Comparison of ENCODE assay signal across 8 mouse cellular contexts in the genomic region with DNA sequence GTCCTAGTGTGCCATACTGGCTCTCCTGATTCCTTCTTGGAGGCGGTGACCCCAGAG. TPM values are rescaled to one million over a fixed set of nuclear protein-coding genes. Genes with fewer than 3 reads are reported as not detected.
DNase-seq lines count a peak whose midpoint lies in the region; ATAC-seq and TF ChIP-seq lines count a peak whose summit lies in the region.

A gene (plus strand): TSS at position 22 of the 57 bp plus-strand sequence.

- peak within 1 kb of the TSS; percentile 84 for H3K4me3 ChIP-seq in spleen, adult 2 months (ENCODE audit: extremely low read depth, insufficient read depth, insufficient read length)
- peak within 1 kb of the TSS; percentile 100 for H3K4me3 ChIP-seq in limb, embryonic 12.5 days (replicated peaks)
- peak within 1 kb of the TSS; percentile 89 for H3K4me3 ChIP-seq in olfactory bulb, adult 2 months (ENCODE audit: insufficient read depth, low read depth, low read length)

- no peaks in the 10 kb centered on the region for H3K27me3 ChIP-seq in spleen, adult 2 months (ENCODE audit: control insufficient read depth, insufficient read depth, low read length)
- no peaks in the 10 kb centered on the region for H3K27me3 ChIP-seq in limb, embryonic 12.5 days

- TF ChIP-seq POLR2A in spleen, adult 2 months (IDR thresholded peaks at IDR 0.05; ENCODE audit: low read depth, low read length): no peak
- no peak for TF ChIP-seq POLR2A in olfactory bulb, adult 2 months (IDR thresholded peaks at IDR 0.05; ENCODE audit: insufficient read depth, low read depth, low read length)

- intact Hi-C loops in heart, postnatal 14 days (cut with DNase I): no loop called here

- TF ChIP-seq CTCF in spleen, adult 2 months (IDR thresholded peaks at IDR 0.05; ENCODE audit: extremely low read depth, insufficient read depth, insufficient read length, insufficient replicate concordance): no peak
- TF ChIP-seq CTCF in olfactory bulb, adult 2 months (IDR thresholded peaks at IDR 0.05; ENCODE audit: insufficient read depth, low read depth, low read length): no peak

- peak within 1 kb of the TSS; percentile 95 for H3K27ac ChIP-seq in spleen, adult 2 months (ENCODE audit: insufficient read depth, low read length)
- peak within 1 kb of the TSS; percentile 89 for H3K27ac ChIP-seq in limb, embryonic 12.5 days
- peak within 1 kb of the TSS; percentile 99 for H3K27ac ChIP-seq in olfactory bulb, adult 2 months (ENCODE audit: insufficient read depth, low read depth, low read length)

- peak within 1 kb of the TSS; percentile 96 for H3K9ac ChIP-seq in limb, embryonic 12.5 days (replicated peaks)

- H3K36me3 ChIP-seq in spleen, adult 2 months (ENCODE audit: control insufficient read depth, insufficient read depth, low read length): peaks cover 18% of the 10 kb centered on the region
- peaks cover 30% of the 10 kb centered on the region for H3K36me3 ChIP-seq in limb, embryonic 12.5 days

- no peak for DNase-seq in spleen, adult 2 months (ENCODE audit: low read depth in 1 of 2, low spot score in 2 of 2)
- DNase-seq in spleen, postnatal 10 days (ENCODE audit: low spot score in 2 of 2): no peak
- no peak for DNase-seq in heart, postnatal 14 days
- no peak for DNase-seq in ovary, postnatal 14 days (ENCODE audit: low spot score)
- no peak for DNase-seq in urinary bladder, postnatal 25 days (ENCODE audit: low spot score)

- no peaks in the 10 kb centered on the region for H3K9me3 ChIP-seq in limb, embryonic 12.5 days

- peak within 1 kb of the TSS; percentile 91 for H3K4me2 ChIP-seq in limb, embryonic 12.5 days

- ATAC-seq in erythroblast, adult 5-6 weeks (replicated peaks; ENCODE audit: low FRiP score, poor library complexity, severe bottlenecking): no peak
- no peak; the same call in 1 of the 2 replicates for ATAC-seq in limb, embryonic 12.5 days (ENCODE audit: insufficient number of reproducible peaks, insufficient read depth, low FRiP score, low TSS enrichment, low read depth)

- H3K4me1 ChIP-seq in spleen, adult 2 months (ENCODE audit: control insufficient read depth, insufficient read depth, insufficient read length): no peaks in the 10 kb centered on the region; the same call in 1 of the 2 replicates
- peaks cover 9% of the 10 kb centered on the region; the same call in 1 of the 2 replicates for H3K4me1 ChIP-seq in limb, embryonic 12.5 days (replicated peaks)
- H3K4me1 ChIP-seq in olfactory bulb, adult 2 months (ENCODE audit: control insufficient read depth, insufficient read depth, low read length): peaks cover 3% of the 10 kb centered on the region

- WGBS in spleen, adult 2 months: 0% methylated on average over 1 of the region's 1 CpGs
- WGBS in limb, embryonic 12.5 days: 0% methylated on average over 1 of the region's 1 CpGs
- 0% methylated on average over 1 of the region's 1 CpGs for WGBS in olfactory bulb, adult 2 months

RNA-seq across cellular contexts. Expression of the gene that starts here (rescaled TPM):
- polyA plus RNA-seq in spleen, adult 2 months (2012; rRNA removed): 154 and 201 TPM in 2 replicates
- 14.8 and 23.1 TPM in 2 replicates for total RNA-seq in erythroblast, adult 5-6 weeks (2015; ENCODE audit: low replicate concordance)
- 9.5 and 20.9 TPM in 2 replicates for total RNA-seq in erythroblast, adult 5-6 weeks (2017; ENCODE audit: low replicate concordance)
- 10 to 100 TPM; 63.3 to 66.1 TPM for total RNA-seq in heart, postnatal 14 days (2021)
- polyA plus RNA-seq in limb, embryonic 12.5 days (2016; fragmentation: Nextera tagmentation; extraction: Ambion mirVana): 76.5 and 80.7 TPM in 2 replicates
- polyA plus RNA-seq in olfactory bulb, adult 2 months (2012; ENCODE audit: insufficient read depth, insufficient read length, low replicate concordance, missing spikeins): 241 TPM in 1 of 2 replicates, not detected in the other
